Mouse (Mus musculus) bone marrow macrophage, adult 2 months (primary cell): Measurements from ENCODE around the gene Gm17949. TPM values are rescaled to one million over a fixed set of nuclear protein-coding genes. Genes with fewer than 3 reads are reported as not detected.
A peak's percentile ranks its signal among the peaks of the same experiment; 100 is the strongest.

ENCODE experiments used
- H3K27ac ChIP-seq: 2 replicates; pipeline ENCODE4 v1.5.1; 2012; ENCODE audit warnings: low read depth, low read length; ENCODE audit not compliant: insufficient read depth
- H3K4me1 ChIP-seq: 2 replicates; pipeline ENCODE4 v1.6.1; 2012; ENCODE audit warnings: low read length; ENCODE audit not compliant: control insufficient read depth, insufficient read depth
- H3K4me3 ChIP-seq: 2 replicates; pipeline ENCODE4 v1.5.1; 2012; ENCODE audit warnings: mild to moderate bottlenecking, low read length, moderate library complexity; ENCODE audit not compliant: insufficient read depth
- CTCF ChIP-seq: IDR thresholded peaks from 2 replicates; pipeline ENCODE4 v1.5.1; 2012; ENCODE audit warnings: low read depth, mild to moderate bottlenecking, low read length, moderate library complexity
- POLR2A ChIP-seq: IDR thresholded peaks from 2 replicates; pipeline ENCODE4 v1.6.1; 2012; ENCODE audit warnings: mild to moderate bottlenecking, low read depth, low read length, borderline replicate concordance
- polyA plus RNA-seq: library from polyadenylated mRNA; stranded (reverse); fragments of >200 nt; gene quantifications from 2 replicates; pipeline ENCODE4 v1.2.4, GENCODE M21; 2012; ENCODE audit not compliant: missing spikeins, insufficient read depth, insufficient read length

Gm17949 gene
- polyA plus RNA-seq, 1 experiment = not detected

GRCm38 (mm10) chr17:56976531-56977390, 34.5 kb upstream of the Gm17949 start:
- TF ChIP-seq CTCF = no peak
- TF ChIP-seq POLR2A = no peak
- H3K4me3 ChIP-seq = no peak overlapping the region
- H3K27ac ChIP-seq = no peak overlapping the region
- no peaks in the 10 kb centered on the region for H3K4me1 ChIP-seq

- Histone ChIP-seq H3K27ac (no peak overlapping the region), H3K4me3 (no peak overlapping the region), H3K4me1 (no peaks in the 10 kb centered on the region)
- TF ChIP-seq CTCF (no peak), POLR2A (no peak)
Observed at GRCm38 (mm10) chr17:56979524-56979923, 31.7 kb upstream of the Gm17949 start.

- H3K27ac ChIP-seq = no peak overlapping the region
- H3K4me3 ChIP-seq = no peak overlapping the region
- no peaks in the 10 kb centered on the region for H3K4me1 ChIP-seq
- TF ChIP-seq POLR2A (no peak), CTCF (no peak)
Observed at GRCm38 (mm10) chr17:56981049-56981448, 30.2 kb upstream of the Gm17949 start.

GRCm38 (mm10) chr17:56982013-56982412, 29.3 kb upstream of the Gm17949 start, which contains the start of gene Acer1:
Acer1 (minus strand) TSS chr17:56982126.
- Histone ChIP-seq H3K4me3 (no peak within 1 kb of the TSS), H3K4me1 (no peaks in the 10 kb centered on the region), H3K27ac (no peak within 1 kb of the TSS)
- TF ChIP-seq POLR2A (no peak), CTCF (no peak)

- no peak for TF ChIP-seq POLR2A
- TF ChIP-seq CTCF = no peak
- H3K4me3 ChIP-seq = no peak overlapping the region
- H3K27ac ChIP-seq = no peak overlapping the region
- H3K4me1 ChIP-seq = no peaks in the 10 kb centered on the region
Observed at GRCm38 (mm10) chr17:56984886-56985285, 26.4 kb upstream of the Gm17949 start.

- Histone ChIP-seq H3K4me3 (no peak overlapping the region), H3K4me1 (no peaks in the 10 kb centered on the region), H3K27ac (no peak overlapping the region)
- TF ChIP-seq CTCF = no peak
- no peak for TF ChIP-seq POLR2A
Observed at GRCm38 (mm10) chr17:56985656-56986055, 25.6 kb upstream of the Gm17949 start.

GRCm38 (mm10) chr17:56986105-56986805, 25.0 kb upstream of the Gm17949 start:
- TF ChIP-seq CTCF = no peak
- no peak for TF ChIP-seq POLR2A
- Histone ChIP-seq H3K27ac (no peak overlapping the region), H3K4me3 (no peak overlapping the region), H3K4me1 (peaks cover 4% of the 10 kb centered on the region)

- Histone ChIP-seq H3K4me1 (peaks cover 7% of the 10 kb centered on the region), H3K27ac (no peak overlapping the region), H3K4me3 (no peak overlapping the region)
- no peak for TF ChIP-seq CTCF
- TF ChIP-seq POLR2A = no peak
Observed at GRCm38 (mm10) chr17:56988441-56988840, 22.8 kb upstream of the Gm17949 start.

- H3K4me1 ChIP-seq = peaks cover 7% of the 10 kb centered on the region
- no peak overlapping the region for H3K4me3 ChIP-seq
- no peak overlapping the region for H3K27ac ChIP-seq
- TF ChIP-seq POLR2A (no peak), CTCF (no peak)
Observed at GRCm38 (mm10) chr17:56988921-56989430, 22.3 kb upstream of the Gm17949 start.

- H3K27ac ChIP-seq = peak overlapping the region; percentile 46; the same call in 1 of the 2 replicates
- peaks cover 7% of the 10 kb centered on the region for H3K4me1 ChIP-seq
- no peak for TF ChIP-seq POLR2A
- no peak for TF ChIP-seq CTCF
- peak overlapping the region; percentile 99 for H3K4me3 ChIP-seq
Observed at GRCm38 (mm10) chr17:56989467-56990114, 21.7 kb upstream of the Gm17949 start.
